Mouse (Mus musculus): ENCODE measurements around the gene Trim42.

DNA sequence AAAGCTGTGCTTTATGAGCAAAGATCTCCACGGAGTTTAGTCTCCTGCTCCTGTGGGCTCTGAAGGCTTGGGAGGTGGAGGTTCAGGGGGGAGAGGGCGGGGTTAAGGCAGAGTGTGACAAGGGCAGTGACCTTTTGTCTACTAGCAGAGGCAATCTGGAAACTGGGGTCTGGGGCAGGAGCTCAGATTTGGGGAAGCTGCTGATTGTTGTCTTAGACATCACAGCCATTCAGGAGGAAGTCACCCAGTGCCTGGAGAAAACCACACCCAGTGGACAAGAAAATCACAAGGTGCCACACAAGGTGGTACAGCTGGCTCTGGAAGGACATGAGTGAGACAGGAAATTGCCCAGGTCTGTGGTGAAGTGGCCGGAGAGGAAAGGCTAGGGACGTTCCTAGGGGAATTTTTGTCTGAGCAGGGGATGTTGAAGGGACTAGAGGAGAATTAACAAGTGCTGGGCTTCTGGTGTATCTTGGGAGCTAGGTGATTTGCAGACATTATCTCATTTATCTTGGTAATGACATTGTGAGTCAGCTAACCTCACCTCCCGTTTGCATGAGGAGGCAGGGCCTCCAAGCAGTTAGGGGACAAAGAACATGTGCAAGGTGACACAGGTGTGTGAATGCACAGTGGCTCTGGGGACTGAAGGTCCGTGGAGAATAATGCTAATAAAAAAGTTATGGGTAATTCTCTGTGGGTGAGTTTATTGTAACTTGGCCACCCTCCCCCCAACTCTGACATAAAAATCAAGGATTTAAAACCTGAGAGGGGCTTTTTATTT is 61.9 kb downstream of the Trim42 start:
- no peak for TF ChIP-seq MAZ (IDR thresholded peaks at IDR 0.05; ENCODE audit: low read depth, low read length)
- no peak for TF ChIP-seq POLR2AphosphoS2 (IDR thresholded peaks at IDR 0.05; ENCODE audit: low read length)
- no peak for TF ChIP-seq ZNF384 (IDR thresholded peaks at IDR 0.05; ENCODE audit: low read depth, low read length)
- TF ChIP-seq POLR2A (IDR thresholded peaks at IDR 0.05; ENCODE audit: control insufficient read depth in 1 of 2, insufficient read depth in 1 of 2, low read depth in 1 of 2, low read length in 2 of 2, poor library complexity in 1 of 2), result no peak
- no peak for TF ChIP-seq USF2 (IDR thresholded peaks at IDR 0.05; ENCODE audit: borderline replicate concordance in 1 of 2, insufficient read depth in 1 of 2, low read depth in 1 of 2, low read length in 2 of 2)
- TF ChIP-seq CTCF (IDR thresholded peaks at IDR 0.05 in 2 of 3, conservative IDR thresholded peaks at IDR 0.05 in 1 of 3; ENCODE audit: control insufficient read depth in 1 of 3, insufficient read depth in 1 of 3, low read depth in 2 of 3, low read length in 3 of 3, poor library complexity in 1 of 3, severe bottlenecking in 1 of 3), result no peak
- no peak for TF ChIP-seq USF1 (IDR thresholded peaks at IDR 0.05; ENCODE audit: low read depth, low read length)

Measured in MEL (cell line).